Mouse (Mus musculus): ENCODE measurements around the gene Denr.

Denr gene

DNA sequence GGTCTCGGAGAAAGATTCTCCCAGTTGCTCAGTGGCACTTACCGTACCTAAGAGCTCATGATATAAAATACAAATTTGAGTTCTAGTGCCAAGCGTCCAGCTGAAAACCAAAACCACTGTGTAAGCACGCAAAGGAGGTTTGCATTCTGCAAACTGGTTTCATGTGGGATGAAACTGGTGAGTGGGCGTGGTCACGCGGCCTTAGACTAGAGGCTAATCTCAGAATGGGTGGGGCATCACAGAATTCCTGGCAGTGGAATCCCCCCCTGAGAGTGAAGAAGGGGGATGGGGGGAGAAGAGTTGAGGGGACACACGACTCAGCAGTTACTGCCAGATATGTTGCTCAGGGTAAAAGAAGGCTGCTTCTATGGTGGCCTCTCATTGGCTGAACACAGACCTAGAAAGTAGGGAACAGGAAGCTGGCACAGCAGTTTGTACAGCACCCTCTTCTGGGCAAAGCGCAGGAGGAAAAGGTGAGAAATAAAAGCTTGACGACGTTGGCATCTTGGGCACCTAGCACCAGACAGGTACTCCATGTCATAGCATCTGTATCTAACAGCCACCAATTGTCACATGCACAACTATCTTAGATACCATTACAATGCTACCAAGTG, 2.8 kb upstream of the Denr start:
- in situ Hi-C loops (cut with MboI; ENCODE audit: low pct_unique_long_range_greater_than_20kb in 1 of 2, low sequenced_read_pairs in 2 of 2, unreplicated experiment in 1 of 2): no loop called here

DNA sequence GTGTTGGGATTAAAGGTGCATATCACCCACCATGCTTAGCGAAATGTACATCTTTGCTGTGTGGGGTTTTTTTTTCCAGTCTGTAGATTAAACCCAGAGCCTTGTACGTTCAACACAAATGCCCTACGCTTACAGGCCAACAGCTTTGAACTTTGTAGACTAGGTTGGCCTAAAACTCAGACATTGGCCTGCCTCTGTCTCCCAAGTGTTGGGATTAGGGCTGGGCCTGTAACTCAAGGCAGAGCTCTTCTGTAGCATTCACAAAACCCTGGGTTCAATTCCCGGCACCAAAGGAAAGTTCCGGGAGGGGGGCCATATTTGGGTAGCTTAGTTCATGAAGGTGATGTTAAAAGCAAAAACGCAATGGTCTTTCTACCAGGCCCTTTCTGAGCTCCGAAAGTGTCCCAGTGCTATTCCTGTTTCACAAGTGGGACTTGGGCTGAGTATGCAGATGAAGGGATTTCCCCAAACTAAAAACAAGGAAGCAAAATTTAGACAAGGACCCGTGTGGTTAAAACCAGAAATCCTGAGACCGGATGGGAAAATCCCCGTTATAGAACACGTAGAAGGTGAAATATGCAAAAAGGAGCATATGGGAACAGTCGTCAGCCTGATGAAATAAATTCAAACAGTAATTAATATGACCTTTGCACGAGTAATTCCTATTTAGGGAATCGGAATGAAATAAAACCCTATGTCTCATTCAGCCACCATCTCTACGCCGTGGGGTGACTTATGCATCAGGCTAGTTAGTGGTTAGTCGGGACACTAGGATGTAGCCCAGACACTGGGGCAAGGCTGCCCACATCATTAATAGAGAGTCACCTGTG, 614 bp upstream of the Denr start:
- in situ Hi-C loops (cut with MboI; ENCODE audit: low pct_unique_long_range_greater_than_20kb in 1 of 2, low sequenced_read_pairs in 2 of 2, unreplicated experiment in 1 of 2): no loop called here

GRCm38 (mm10) chr5:123907631-123907977, 629 bp downstream of the Denr start:
- in situ Hi-C loops (cut with MboI; ENCODE audit: low pct_unique_long_range_greater_than_20kb in 1 of 2, low sequenced_read_pairs in 2 of 2, unreplicated experiment in 1 of 2): no loop called here

DNA sequence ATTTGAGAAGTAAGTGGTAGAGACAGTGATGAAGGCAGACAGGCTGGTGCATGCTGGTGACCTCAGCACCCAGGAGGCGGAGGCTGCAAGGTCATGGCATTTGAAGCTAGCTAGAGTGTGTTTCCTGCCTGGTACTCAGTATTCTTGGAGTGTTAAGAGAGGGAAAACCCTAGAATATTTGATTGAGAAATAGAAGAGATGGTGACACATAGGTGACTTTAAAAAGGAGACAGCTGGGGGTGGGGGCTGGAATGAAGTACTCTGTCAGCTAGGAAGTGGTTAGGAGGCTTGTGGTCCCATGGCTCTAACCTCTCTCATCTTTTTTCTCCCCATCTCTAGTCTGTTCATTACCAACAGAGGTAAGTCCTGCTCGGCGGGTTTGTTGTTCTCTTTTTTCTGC, 7.9 kb downstream of the Denr start:
- in situ Hi-C loops (cut with MboI; ENCODE audit: low pct_unique_long_range_greater_than_20kb in 1 of 2, low sequenced_read_pairs in 2 of 2, unreplicated experiment in 1 of 2): no loop called here

DNA sequence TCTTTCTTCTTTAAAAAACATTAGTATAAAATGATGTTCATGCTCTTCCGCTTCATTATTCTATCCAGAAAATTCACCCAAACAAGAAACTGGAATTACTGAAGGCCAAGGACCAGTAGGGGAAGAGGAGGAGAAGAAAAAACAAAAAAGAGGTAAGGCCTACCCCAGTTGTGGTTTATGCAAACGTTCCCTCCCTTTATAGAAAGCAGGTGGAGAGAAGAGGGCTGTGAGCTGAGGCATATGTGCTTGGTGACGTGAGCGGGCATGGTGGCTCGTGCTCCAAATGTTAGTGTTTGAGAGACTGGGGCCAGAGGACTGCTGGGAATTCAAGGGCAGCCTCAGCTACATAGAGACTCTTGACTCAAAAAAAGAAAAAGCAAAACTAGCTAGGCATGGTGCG, 15.1 kb downstream of the Denr start:
- in situ Hi-C loops (cut with MboI; ENCODE audit: low pct_unique_long_range_greater_than_20kb in 1 of 2, low sequenced_read_pairs in 2 of 2, unreplicated experiment in 1 of 2): no loop called here

DNA sequence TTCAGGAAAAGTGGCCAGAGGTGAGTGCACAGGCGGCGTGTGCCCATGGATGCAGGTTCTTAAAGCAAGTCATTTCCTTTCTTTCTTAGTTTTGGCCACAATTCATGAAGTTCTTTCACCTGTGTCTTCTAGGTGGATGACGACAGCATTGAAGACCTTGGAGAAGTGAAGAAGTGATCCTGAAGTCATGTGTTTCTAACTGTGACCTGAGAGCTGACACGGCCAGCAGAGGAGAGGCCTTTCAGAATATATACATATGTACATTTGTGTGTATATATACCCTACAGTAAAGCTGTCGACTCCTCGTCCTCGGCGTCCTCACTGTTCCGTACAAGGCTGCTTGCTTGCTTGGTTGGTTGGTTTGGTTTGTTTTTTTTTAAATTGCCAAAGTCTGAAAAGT, 20.1 kb downstream of the Denr start, which contains the start of gene Gm43518:
Gm43518 (plus strand) TSS at position 301 of the 400 bp plus-strand sequence.
- in situ Hi-C loops (cut with MboI; ENCODE audit: low pct_unique_long_range_greater_than_20kb in 1 of 2, low sequenced_read_pairs in 2 of 2, unreplicated experiment in 1 of 2): no loop called here

DNA sequence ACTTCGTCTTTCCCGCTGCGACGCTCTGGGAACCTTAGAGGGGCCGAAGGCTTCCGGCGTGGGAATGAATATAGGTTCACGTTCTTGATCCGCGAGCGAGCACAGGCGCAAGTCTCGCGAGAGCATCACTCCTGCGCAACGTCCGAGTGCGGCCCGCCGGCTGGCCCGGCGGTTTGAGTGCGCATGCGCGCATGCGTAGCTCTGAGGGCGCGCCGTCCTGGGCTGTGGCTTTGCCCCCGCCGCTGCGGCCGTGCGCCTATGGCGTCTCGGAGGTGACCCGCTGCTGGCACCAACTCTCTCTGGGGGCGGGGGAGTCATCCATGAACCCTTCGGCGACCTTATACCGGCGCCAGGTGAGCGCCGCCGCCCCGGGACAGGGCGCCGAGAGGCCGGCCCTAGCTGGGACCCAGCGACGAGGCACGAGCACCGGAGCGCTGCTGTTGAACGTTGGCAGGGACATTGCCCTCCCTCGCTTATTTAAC, 23.6 kb downstream of the Denr start, which contains the start of gene Ccdc62:
Ccdc62 (plus strand) TSS at position 172 of the 482 bp plus-strand sequence.
- in situ Hi-C loops (cut with MboI; ENCODE audit: low pct_unique_long_range_greater_than_20kb in 1 of 2, low sequenced_read_pairs in 2 of 2, unreplicated experiment in 1 of 2): no loop called here

DNA sequence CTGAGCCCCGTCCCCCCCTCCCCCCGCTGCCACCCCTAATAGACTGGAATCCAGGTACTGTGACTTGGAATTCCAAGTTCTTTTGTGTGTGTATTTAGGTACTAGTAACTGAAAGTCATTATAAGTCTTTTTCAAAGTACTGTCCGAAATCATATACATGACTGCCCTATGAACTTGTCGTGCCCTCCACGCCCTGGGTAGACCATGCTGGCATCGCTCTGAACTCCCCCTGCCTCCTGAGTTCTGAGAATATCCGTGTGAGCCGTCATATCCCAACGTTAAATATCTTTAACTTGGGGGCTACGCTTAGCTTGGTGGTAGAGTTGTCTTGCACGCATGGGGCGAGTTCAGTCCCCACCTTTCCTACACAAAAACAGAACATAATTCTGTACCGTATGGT, 24.2 kb downstream of the Denr start:
- in situ Hi-C loops (cut with MboI; ENCODE audit: low pct_unique_long_range_greater_than_20kb in 1 of 2, low sequenced_read_pairs in 2 of 2, unreplicated experiment in 1 of 2): no loop called here

GRCm38 (mm10) chr5:123932927-123933326, 26.0 kb downstream of the Denr start:
- in situ Hi-C loops (cut with MboI; ENCODE audit: low pct_unique_long_range_greater_than_20kb in 1 of 2, low sequenced_read_pairs in 2 of 2, unreplicated experiment in 1 of 2): no loop called here

DNA sequence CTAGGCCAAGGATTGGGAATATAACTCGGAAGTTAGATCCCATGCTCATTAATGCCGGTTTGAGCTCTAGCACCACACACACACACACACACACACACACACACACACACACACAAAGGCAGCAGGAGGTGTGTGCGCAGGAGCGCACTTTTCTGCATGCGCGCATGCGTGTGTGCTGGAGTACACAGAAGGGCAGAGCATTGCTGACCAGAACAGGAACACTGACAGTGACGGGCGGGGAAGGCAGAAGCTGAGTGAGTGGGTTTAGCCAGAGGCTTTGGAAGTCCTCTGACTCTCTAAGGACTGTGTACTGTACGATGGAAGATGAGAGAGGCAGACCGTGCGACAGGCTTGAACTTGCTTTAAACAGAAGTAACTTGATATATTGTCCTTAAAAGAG, 26.6 kb downstream of the Denr start:
- in situ Hi-C loops (cut with MboI; ENCODE audit: low pct_unique_long_range_greater_than_20kb in 1 of 2, low sequenced_read_pairs in 2 of 2, unreplicated experiment in 1 of 2): no loop called here

DNA sequence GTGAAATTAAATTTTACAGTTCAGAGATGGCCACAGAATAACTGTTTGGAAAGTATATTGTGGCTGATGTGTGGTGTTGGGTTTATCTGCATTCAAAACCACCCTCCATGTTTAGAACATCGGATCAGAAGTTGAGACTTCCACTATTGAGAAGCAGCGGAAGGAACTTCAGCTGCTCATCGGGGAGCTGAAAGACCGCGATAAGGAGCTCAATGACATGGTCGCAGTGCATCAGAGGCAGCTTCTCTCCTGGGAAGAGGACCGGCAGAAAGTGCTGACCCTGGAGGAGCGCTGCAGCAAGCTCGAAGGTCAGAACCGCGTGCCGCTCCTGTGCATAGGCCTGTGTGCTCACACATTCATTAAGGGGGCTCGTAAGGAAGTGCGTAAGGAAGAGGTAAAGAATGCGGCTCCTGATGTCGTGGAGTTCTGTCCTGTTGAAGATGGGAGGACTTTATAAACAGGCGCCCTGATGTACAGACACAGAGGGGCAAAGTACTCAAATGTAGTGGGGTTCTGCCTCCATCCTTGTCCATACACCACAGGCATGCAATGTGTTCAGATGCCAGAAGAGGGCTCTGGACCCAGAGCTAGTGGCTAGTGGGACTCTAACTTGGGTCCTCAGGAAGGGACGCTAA, 27.1 kb downstream of the Denr start:
- in situ Hi-C loops (cut with MboI; ENCODE audit: low pct_unique_long_range_greater_than_20kb in 1 of 2, low sequenced_read_pairs in 2 of 2, unreplicated experiment in 1 of 2): no loop called here

- in situ Hi-C loops (cut with MboI; ENCODE audit: low pct_unique_long_range_greater_than_20kb in 1 of 2, low sequenced_read_pairs in 2 of 2, unreplicated experiment in 1 of 2): no loop called here
Observed at GRCm38 (mm10) chr5:123935931-123936330, 29.0 kb downstream of the Denr start.

DNA sequence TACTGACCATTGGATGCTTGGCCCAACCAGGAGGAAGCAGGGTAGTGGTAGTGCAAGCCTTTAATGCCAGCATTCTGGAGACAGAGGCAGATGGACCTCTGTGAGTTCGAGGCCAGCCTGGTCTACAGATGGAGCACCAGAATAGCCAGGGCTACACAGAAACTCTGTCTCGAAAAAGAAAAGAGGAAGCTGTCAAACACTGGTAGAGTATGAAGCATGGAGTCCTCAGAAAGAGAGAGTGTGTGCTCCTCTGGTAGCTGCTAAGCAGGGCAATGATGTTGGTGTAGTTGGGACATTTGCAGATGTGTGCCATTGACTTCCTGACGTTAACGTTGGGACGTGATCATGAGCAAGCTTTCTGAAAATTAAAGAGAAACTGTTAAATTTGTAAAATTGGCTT, 31.5 kb downstream of the Denr start:
- in situ Hi-C loops (cut with MboI; ENCODE audit: low pct_unique_long_range_greater_than_20kb in 1 of 2, low sequenced_read_pairs in 2 of 2, unreplicated experiment in 1 of 2): no loop called here

GRCm38 (mm10) chr5:123946546-123946945, 39.6 kb downstream of the Denr start:
- in situ Hi-C loops (cut with MboI; ENCODE audit: low pct_unique_long_range_greater_than_20kb in 1 of 2, low sequenced_read_pairs in 2 of 2, unreplicated experiment in 1 of 2): no loop called here

- in situ Hi-C loops (cut with MboI; ENCODE audit: low pct_unique_long_range_greater_than_20kb in 1 of 2, low sequenced_read_pairs in 2 of 2, unreplicated experiment in 1 of 2): no loop called here
Observed at GRCm38 (mm10) chr5:123947041-123947761, 40.2 kb downstream of the Denr start.

DNA sequence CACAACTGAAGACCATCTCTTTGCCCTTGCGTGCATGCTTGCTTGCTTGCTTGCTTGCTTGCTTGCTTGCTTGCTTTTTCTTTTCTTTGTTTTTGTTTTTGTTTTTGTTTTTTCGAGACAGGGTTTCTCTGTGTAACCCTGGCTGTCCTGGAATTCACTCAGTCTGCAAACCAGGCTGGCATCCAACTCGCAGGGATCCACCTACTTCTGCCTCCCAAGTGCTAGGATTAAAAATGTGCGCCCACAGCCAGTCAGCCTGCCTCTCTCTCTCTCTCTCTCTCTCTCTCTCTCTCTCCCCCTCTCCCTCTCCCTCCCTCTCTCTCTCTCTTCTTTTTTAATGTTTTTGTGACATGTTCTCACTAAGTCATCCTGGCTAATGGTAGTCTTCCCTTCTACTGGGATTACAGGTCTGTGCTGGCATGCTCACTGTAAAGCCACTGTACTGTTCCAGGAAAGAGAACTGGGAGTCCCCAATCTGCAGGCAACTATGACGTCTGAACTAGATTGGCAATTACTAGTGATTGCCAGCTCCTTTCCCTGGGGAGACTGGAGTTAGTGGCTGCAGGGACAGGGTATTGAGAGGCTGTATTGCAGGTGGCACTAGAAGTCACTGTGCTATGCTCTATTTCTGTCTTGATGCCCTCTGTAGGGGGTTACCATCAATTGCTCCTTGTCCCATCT, 45.5 kb downstream of the Denr start:
- in situ Hi-C loops (cut with MboI; ENCODE audit: low pct_unique_long_range_greater_than_20kb in 1 of 2, low sequenced_read_pairs in 2 of 2, unreplicated experiment in 1 of 2): no loop called here

GRCm38 (mm10) chr5:123957213-123957612, 50.2 kb downstream of the Denr start:
- in situ Hi-C loops (cut with MboI; ENCODE audit: low pct_unique_long_range_greater_than_20kb in 1 of 2, low sequenced_read_pairs in 2 of 2, unreplicated experiment in 1 of 2): no loop called here

DNA sequence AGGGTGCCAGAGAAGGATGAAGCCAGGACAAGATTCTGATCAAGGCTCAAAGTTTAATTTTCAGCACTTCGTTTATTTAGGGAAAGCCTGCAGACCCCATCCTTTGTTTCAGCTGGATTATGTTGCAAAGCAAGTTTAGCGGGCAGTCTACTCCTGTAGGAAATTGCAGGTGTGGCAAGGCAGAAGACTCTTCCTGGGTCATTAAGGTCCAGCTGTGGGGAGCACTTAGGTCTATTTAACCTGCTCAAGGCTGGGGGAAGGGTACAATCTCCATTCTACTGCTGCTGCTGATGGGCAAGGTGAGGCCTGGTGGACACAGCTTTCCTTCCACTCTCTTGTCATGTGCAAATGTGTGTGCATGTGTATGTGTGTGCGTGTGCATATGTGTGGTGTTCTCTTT, 52.0 kb downstream of the Denr start:
- in situ Hi-C loops (cut with MboI; ENCODE audit: low pct_unique_long_range_greater_than_20kb in 1 of 2, low sequenced_read_pairs in 2 of 2, unreplicated experiment in 1 of 2): no loop called here
